Mouse (Mus musculus): Measurements from ENCODE around the gene Olfr9. TPM values are rescaled to one million over a fixed set of nuclear protein-coding genes. Genes with fewer than 3 reads are reported as not detected.
"Not testable (repeated sequence)": the region's sequence is repeated elsewhere in the genome, so short reads cannot be mapped to it uniquely, and the experiment has no call there.

Gene Olfr9
- polyA plus RNA-seq, 1 experiment from 2014 or later, result not detected

GRCm38 (mm10) chr10:128970740-128971250 lies 18.4 kb upstream of the Olfr9 start:
- no peak overlapping the region for H3K27ac ChIP-seq
- H3K27me3 ChIP-seq, result no peaks in the 10 kb centered on the region
- H3K36me3 ChIP-seq, result no peaks in the 10 kb centered on the region
- no peak for ATAC-seq (ENCODE audit: insufficient number of reproducible peaks, insufficient read depth, low FRiP score, low TSS enrichment)
- H3K4me2 ChIP-seq (replicated peaks), result no peak overlapping the region
- no peak overlapping the region for H3K4me3 ChIP-seq
- no peak overlapping the region for H3K9ac ChIP-seq
- 39% methylated on average over 1 of the region's 1 CpGs for WGBS
- no peaks in the 10 kb centered on the region for H3K4me1 ChIP-seq
- H3K9me3 ChIP-seq, result no peaks in the 10 kb centered on the region

DNA sequence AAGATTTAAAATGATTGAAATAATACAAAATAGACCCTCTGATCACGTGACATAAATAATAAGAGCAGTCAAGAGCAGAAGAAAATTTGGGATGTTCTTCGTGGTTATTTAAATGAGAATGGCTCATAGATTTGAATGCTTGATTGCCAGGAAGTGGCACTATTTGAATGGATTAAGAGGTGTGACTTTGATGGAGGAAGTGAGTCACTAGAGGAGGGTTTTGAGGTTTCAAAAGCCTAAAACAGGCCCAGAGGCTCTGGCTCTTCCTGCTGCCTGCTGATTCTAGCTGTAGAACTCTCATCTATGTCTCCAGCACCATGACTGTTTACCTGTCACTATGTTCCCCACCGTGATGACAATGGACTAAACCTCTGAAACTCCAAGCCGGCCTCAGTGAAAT lies 16.4 kb upstream of the Olfr9 start:
- H3K36me3 ChIP-seq, result no peaks in the 10 kb centered on the region
- no peaks in the 10 kb centered on the region for H3K4me1 ChIP-seq
- 71% methylated on average over 4 of the region's 4 CpGs for WGBS
- H3K4me3 ChIP-seq, result no peak overlapping the region
- no peaks in the 10 kb centered on the region for H3K27me3 ChIP-seq
- ATAC-seq (ENCODE audit: insufficient number of reproducible peaks, insufficient read depth, low FRiP score, low TSS enrichment), result no peak
- H3K9ac ChIP-seq, result no peak overlapping the region
- no peak overlapping the region for H3K27ac ChIP-seq
- H3K4me2 ChIP-seq (replicated peaks), result no peak overlapping the region
- H3K9me3 ChIP-seq, result no peaks in the 10 kb centered on the region

DNA sequence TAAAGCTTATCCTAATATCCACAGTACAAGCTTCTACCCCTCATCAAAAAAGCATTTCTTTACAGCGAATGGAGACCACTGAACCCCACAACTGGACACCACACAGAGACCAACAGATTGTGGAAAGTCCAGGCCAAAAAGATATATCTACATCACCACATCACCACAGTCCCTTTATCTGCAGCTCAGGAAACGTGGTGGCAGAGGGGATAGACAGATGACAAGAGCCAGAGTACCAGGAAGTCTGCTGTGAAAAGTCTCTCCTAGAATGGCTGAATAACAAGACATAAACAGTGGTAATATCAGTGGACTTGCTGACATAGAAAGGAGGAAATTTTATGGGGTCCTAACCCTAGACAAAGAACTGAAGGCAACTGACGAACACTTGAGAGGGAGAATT lies 12.8 kb upstream of the Olfr9 start:
- H3K4me3 ChIP-seq, result no peak overlapping the region
- H3K36me3 ChIP-seq, result no peaks in the 10 kb centered on the region
- no peaks in the 10 kb centered on the region for H3K9me3 ChIP-seq
- H3K4me1 ChIP-seq, result no peaks in the 10 kb centered on the region
- no peak overlapping the region for H3K9ac ChIP-seq
- no peaks in the 10 kb centered on the region for H3K27me3 ChIP-seq
- WGBS, result 63% methylated on average over 3 of the region's 3 CpGs
- no peak for ATAC-seq (ENCODE audit: insufficient number of reproducible peaks, insufficient read depth, low FRiP score, low TSS enrichment)
- no peak overlapping the region for H3K4me2 ChIP-seq (replicated peaks)
- H3K27ac ChIP-seq, result no peak overlapping the region

DNA sequence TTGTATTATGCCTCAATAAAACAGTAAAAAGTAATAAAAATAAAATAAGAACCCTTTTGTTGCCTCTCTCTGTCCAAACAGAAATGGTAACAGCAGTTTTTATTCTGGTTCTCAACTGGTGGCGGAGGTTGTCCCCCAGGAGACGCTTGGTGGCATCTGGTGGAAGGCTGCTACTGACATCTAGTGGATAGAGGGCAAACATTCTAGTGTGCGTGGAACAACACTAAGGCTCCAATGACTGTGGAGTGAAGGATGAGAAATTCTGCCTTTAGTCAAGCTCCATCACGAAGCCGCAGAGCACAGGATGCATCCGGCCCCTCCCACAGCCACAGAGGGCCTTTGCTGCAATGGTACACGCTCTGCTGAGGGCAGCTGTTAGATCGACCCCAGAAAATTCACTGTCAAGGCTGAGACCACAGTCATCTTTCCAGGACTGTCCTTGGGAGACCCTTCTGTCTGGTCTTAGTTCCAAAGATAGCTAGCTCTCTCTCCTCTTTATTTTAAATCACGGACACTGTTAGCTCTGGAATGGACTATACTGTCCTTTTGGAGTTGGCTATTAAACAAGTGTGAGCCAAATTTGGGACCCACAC lies 11.6 kb upstream of the Olfr9 start:
- no peaks in the 10 kb centered on the region for H3K36me3 ChIP-seq
- H3K9me3 ChIP-seq, result no peaks in the 10 kb centered on the region
- no peaks in the 10 kb centered on the region for H3K4me1 ChIP-seq
- no peak overlapping the region for H3K9ac ChIP-seq
- H3K27ac ChIP-seq, result no peak overlapping the region
- WGBS, result 20% methylated on average over 9 of the region's 9 CpGs
- no peak overlapping the region for H3K4me3 ChIP-seq
- ATAC-seq (ENCODE audit: insufficient number of reproducible peaks, insufficient read depth, low FRiP score, low TSS enrichment), result 0 out of 2 replicates have a peak, but pooled peaks have one; percentile 22
- H3K27me3 ChIP-seq, result no peaks in the 10 kb centered on the region
- H3K4me2 ChIP-seq (replicated peaks), result no peak overlapping the region

GRCm38 (mm10) chr10:128980644-128981365 lies 8.4 kb upstream of the Olfr9 start:
- no peak for ATAC-seq (ENCODE audit: insufficient number of reproducible peaks, insufficient read depth, low FRiP score, low TSS enrichment)
- H3K36me3 ChIP-seq, result no peaks in the 10 kb centered on the region
- no peak overlapping the region for H3K4me2 ChIP-seq (replicated peaks)
- no peak overlapping the region for H3K27ac ChIP-seq
- H3K9ac ChIP-seq, result no peak overlapping the region
- 58% methylated on average over 3 of the region's 3 CpGs for WGBS
- H3K4me3 ChIP-seq, result no peak overlapping the region
- no peaks in the 10 kb centered on the region for H3K9me3 ChIP-seq
- no peaks in the 10 kb centered on the region for H3K4me1 ChIP-seq
- no peaks in the 10 kb centered on the region for H3K27me3 ChIP-seq

DNA sequence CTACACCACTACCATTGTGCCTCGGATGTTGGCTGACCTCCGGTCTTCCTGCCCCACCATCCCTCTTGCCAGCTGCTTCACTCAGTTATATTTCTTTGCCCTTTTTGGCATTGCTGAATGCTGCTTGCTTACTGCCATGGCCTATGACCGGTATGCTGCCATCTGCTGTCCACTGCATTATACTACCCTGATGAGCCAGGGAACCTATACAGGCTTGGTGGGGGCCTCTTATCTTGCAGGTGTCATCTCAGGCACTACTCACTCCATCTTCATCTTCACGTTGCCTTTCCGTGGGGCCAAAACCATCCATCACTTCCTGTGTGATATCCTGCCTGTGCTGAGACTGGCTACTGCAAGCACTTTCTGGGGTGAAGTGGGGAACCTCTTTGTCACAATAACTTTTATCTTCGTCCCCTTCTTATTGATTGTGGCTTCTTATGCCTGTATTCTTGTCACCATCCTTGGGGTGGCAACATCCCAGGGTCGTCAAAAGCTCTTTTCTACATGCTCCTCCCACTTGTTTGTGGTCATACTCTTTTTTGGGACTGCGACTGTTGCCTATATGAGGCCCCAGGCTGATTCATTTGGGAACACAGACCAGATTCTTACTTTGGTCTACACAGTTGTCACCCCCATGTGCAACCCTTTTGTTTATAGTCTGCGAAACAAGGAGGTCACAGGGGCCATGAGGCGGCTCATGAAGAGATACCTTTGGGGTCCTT lies 1.1 kb downstream of the Olfr9 start:
- not testable (repeated sequence) for H3K27me3 ChIP-seq; H3K4me2 ChIP-seq (replicated peaks); H3K36me3 ChIP-seq; ATAC-seq (ENCODE audit: insufficient number of reproducible peaks, insufficient read depth, low FRiP score, low TSS enrichment); H3K4me3 ChIP-seq; H3K9me3 ChIP-seq; H3K9ac ChIP-seq; H3K27ac ChIP-seq; H3K4me1 ChIP-seq
- 66% methylated on average over 7 of the region's 10 CpGs for WGBS

GRCm38 (mm10) chr10:128990994-128991393 lies 1.8 kb downstream of the Olfr9 start:
- no peak overlapping the region for H3K4me2 ChIP-seq (replicated peaks)
- H3K9me3 ChIP-seq, result no peaks in the 10 kb centered on the region
- H3K9ac ChIP-seq, result no peak overlapping the region
- no peaks in the 10 kb centered on the region for H3K36me3 ChIP-seq
- no peaks in the 10 kb centered on the region for H3K4me1 ChIP-seq
- no peak for ATAC-seq (ENCODE audit: insufficient number of reproducible peaks, insufficient read depth, low FRiP score, low TSS enrichment)
- H3K4me3 ChIP-seq, result no peak overlapping the region
- H3K27ac ChIP-seq, result no peak overlapping the region
- H3K27me3 ChIP-seq, result no peaks in the 10 kb centered on the region

GRCm38 (mm10) chr10:128995796-128996195 lies 6.6 kb downstream of the Olfr9 start:
- H3K36me3 ChIP-seq, result no peaks in the 10 kb centered on the region
- H3K9me3 ChIP-seq, result no peaks in the 10 kb centered on the region
- H3K4me1 ChIP-seq, result no peaks in the 10 kb centered on the region
- H3K4me3 ChIP-seq, result no peak overlapping the region
- ATAC-seq (ENCODE audit: insufficient number of reproducible peaks, insufficient read depth, low FRiP score, low TSS enrichment), result no peak
- 82% methylated on average over 1 of the region's 1 CpGs for WGBS
- no peak overlapping the region for H3K27ac ChIP-seq
- no peaks in the 10 kb centered on the region for H3K27me3 ChIP-seq
- H3K4me2 ChIP-seq (replicated peaks), result no peak overlapping the region
- no peak overlapping the region for H3K9ac ChIP-seq

- no peak overlapping the region for H3K4me3 ChIP-seq
- ATAC-seq (ENCODE audit: insufficient number of reproducible peaks, insufficient read depth, low FRiP score, low TSS enrichment), result 0 out of 2 replicates have a peak, but pooled peaks have one; percentile 52
- no peak overlapping the region for H3K9ac ChIP-seq
- 72% methylated on average over 4 of the region's 4 CpGs for WGBS
- H3K9me3 ChIP-seq, result no peaks in the 10 kb centered on the region
- no peak overlapping the region for H3K27ac ChIP-seq
- H3K27me3 ChIP-seq, result no peaks in the 10 kb centered on the region
- no peak overlapping the region for H3K4me2 ChIP-seq (replicated peaks)
- no peaks in the 10 kb centered on the region for H3K36me3 ChIP-seq
- no peaks in the 10 kb centered on the region for H3K4me1 ChIP-seq
Measured at GRCm38 (mm10) chr10:128996523-128997040, 7.4 kb downstream of the Olfr9 start.

DNA sequence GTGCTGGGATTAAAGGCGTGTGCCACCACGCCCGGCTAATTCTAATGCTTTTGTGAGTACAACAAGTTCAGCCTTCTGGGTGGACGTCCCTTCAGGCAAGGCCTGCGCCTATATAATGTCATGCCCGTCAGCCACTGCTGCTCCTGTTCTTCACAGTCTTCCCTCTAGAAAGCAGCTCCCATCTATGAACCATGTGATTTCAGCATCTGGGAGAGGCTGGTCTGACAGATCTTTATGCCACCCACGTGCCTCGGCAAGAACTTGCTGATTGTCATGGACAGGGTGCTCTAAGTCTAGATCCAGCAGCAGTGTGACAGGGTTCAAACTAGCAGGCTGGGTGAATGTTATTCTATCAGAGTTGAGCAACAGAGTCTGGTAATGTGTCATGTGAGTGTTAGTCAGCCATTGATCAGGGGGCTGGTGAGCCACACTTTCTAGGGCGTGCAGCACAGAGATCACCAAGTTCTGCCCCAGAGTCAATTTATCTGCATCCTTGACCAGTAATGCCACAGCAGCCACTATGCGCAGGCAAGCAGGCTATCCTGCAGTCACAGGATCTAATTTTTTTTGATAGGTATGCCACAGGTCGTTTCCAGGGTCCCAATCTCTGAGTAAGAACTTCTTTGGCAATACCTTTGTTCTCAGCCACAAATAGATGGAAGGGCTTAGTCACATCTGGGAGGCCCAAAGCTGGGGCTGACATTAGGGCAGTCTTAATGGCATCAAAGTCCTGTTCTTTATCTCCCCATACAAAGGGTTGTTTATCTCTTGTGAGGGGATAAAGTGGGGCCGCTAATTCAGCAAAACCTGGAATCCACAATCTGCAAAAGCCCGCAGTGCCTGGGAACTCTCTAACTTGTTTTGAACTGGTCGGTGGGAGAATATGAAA lies 15.0 kb downstream of the Olfr9 start:
- no peaks in the 10 kb centered on the region for H3K4me1 ChIP-seq
- 79% methylated on average over 14 of the region's 14 CpGs for WGBS
- ATAC-seq (ENCODE audit: insufficient number of reproducible peaks, insufficient read depth, low FRiP score, low TSS enrichment), result no peak
- H3K36me3 ChIP-seq, result no peaks in the 10 kb centered on the region
- H3K27me3 ChIP-seq, result no peaks in the 10 kb centered on the region
- no peak overlapping the region for H3K9ac ChIP-seq
- H3K9me3 ChIP-seq, result no peaks in the 10 kb centered on the region
- no peak overlapping the region for H3K27ac ChIP-seq
- H3K4me2 ChIP-seq (replicated peaks), result no peak overlapping the region
- H3K4me3 ChIP-seq, result no peak overlapping the region

DNA sequence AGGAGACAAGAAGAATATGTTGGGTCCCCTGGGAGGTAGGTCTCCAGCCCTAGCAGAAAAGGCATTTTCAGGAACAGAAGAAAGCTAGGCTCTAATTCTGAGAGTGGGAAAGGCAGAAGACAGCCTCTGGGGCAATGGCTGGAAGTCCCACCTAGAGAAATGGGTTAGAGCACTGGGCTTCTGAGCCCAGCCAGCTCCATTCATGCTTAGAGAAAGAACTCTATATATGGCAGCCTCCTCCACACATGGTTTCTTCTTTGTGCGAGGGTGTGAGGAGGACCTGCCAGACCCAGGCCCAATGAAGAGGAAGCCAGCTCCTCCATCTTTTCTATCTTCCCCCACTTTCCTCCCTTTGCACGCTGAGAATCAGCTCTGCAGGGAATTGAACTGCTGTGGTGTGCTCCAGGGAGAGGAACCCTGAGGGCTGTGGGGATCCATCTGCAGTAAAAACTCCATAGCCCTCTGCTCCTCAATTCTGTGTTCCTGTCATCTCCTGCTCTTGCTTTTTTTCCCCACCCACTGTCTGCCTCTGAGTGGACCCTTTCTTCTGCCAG lies 21.1 kb downstream of the Olfr9 start, which contains the start of gene Olfr763:
TSS of gene Olfr763 (plus strand) at position 504 of the 554 bp plus-strand sequence.
- Histone ChIP-seq H3K36me3 (no peaks in the 10 kb centered on the region), H3K4me1 (no peaks in the 10 kb centered on the region), H3K27ac (no peak within 1 kb of the TSS), H3K9ac (no peak within 1 kb of the TSS), H3K4me3 (no peak within 1 kb of the TSS), H3K9me3 (no peaks in the 10 kb centered on the region), H3K4me2 (replicated peaks) (no peak within 1 kb of the TSS), H3K27me3 (no peaks in the 10 kb centered on the region)
- 67% methylated on average over 2 of the region's 2 CpGs for WGBS
- no peak for ATAC-seq (ENCODE audit: insufficient number of reproducible peaks, insufficient read depth, low FRiP score, low TSS enrichment)

Data from embryonic facial prominence, embryonic 12.5 days (tissue).